Mouse (Mus musculus) E14TG2a.4 (cell line): ENCODE data around the gene Palm.

Experiments
- CTCF ChIP-seq: conservative IDR thresholded peaks from 2 replicates; pipeline ENCODE4 v1.5.1; 2014; ENCODE audit warnings: low read length
- POU5F1 ChIP-seq: IDR thresholded peaks from 2 replicates; pipeline ENCODE4 v1.6.1; 2014; ENCODE audit warnings: low read length, borderline replicate concordance

DNA sequence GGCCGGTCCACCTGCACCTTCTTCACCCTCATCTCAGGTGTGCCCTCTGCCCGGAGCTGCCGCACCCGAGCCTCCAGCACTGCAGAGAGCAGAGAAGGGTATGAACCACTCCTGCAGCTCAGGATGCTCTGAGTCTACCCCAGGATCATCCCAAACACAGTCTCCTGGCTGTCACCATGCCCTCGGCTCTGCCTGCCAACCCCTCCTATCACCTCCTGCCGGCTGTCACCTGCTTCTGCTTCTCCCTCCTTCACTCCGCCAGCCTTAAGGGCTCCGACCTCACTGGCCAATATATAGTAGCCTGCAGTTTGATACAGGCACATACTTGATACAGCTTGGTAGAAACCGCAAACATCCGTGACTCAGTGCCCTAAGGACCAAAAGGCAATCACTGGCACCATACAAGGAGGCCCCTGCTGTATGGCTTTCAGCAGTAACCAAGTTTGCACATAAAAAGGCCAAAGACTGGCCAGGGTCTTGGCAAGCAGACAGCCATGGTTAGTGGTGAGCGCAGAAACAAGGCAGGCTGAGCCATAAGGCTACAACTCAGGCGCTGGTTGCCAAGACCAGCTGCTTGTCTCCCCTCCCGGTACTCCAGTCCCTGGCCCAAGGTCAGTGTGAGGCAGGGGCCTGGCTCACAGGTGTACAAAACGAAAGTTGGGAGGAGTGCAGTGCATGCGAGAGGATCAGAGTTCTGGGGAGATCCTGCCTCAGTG lies 49.6 kb upstream of the Palm start:
- no peak for TF ChIP-seq CTCF
- no peak for TF ChIP-seq POU5F1
